Mouse (Mus musculus): ENCODE measurements at regions not wholly inside any gene's neighbourhood (a gene's known extent, or its start where the extent isn't known, plus 50 kb on each side); places are given as distances from the start of the nearest gene placed in this dataset.

- TF ChIP-seq CTCF (IDR thresholded peaks at IDR 0.05; ENCODE audit: extremely low read depth, insufficient read depth, insufficient read length, insufficient replicate concordance) = no peak
- no peak for TF ChIP-seq POLR2A (IDR thresholded peaks at IDR 0.05; ENCODE audit: low read depth, low read length)
These were observed 59.0 kb downstream of the Nxnl2 start for GRCm38 (mm10) chr13:51229862-51230261.
